Mouse (Mus musculus) embryo, embryonic 9.5 days (tissue): Measurements from ENCODE around the gene Slc23a4.
A peak's percentile ranks its signal among the peaks of the same experiment; 100 is the strongest.

Source experiments
- DNase-seq: peaks from one replicate; pipeline ENCODE4 v3.0.0-alpha.2; 2017; ENCODE audit errors: extremely low spot score

Gene Slc23a4

DNA sequence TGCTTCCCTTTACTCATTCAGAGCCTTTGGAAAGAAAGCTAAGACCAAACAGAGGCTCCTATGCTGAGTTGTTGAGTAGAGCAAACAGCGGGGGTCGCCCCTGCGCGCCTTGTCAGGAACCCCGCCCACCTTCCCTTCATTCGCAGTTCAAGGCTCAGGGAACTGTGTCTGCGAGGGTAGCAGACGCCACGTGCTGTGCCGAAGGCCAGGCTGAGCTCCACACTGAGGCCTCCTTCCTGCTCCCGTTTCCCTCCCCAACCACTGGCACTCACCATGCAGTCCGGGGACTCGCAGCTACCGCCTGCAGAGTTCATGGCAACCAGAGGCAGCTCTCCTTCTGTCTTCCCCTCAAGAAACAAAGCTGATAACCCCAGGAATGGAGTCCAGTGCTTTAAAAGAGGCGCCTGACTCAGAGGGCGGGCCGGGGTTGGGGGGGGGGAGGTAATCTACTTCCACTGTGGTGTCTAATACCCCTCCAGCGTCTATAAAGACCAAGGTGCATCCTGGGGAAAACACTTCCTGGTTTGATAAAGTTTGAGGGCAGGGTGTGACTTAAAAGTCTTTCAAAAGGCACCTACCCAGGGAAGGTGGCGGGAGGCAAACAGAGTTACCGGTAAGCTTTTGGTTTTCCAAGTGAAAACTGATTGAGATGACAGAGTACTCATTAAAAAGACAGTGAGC lies at the start of gene Slc23a4:
Slc23a4 (minus strand) TSS at position 324 of the 681 bp plus-strand sequence.
- DNase-seq = peak; percentile 52

DNA sequence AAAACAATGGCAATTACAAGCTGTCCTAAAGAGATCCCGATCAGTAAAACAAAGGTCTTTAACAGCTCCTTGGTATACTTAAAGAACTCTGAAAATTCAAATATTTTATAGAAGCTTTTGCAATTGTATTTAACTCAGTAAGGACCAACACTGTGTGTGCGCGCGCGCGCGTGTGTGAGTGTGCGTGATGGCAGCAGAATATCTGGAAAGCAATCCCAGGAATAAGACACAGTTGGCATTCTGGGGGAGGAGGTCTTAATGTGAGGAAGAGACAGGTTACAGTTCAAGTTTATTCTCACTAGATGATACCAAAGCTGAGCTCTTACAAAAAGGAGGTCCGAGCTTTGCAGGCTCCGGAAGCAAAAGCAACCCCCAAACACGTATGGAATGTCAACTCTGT lies 45.1 kb upstream of the Slc23a4 start:
- DNase-seq = no peak

DNA sequence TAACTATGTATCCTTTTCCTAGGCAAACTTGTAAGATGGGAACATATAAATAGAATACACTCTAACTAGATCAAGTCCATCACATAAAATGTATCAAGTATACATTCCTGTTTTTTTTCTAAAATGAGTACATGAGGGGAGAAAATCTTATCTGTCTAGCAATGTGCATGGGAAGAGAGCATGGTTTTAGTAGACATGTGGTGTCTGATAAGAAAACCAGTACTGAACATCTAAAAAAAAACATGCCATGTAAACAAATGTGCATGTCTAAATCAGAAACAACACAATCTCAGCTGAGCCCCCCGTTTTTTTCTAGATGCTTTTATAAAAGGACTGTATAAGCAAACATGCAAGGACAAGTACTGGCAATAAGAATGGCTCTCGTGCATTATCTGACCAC lies 44.5 kb upstream of the Slc23a4 start:
- DNase-seq = no peak

DNA sequence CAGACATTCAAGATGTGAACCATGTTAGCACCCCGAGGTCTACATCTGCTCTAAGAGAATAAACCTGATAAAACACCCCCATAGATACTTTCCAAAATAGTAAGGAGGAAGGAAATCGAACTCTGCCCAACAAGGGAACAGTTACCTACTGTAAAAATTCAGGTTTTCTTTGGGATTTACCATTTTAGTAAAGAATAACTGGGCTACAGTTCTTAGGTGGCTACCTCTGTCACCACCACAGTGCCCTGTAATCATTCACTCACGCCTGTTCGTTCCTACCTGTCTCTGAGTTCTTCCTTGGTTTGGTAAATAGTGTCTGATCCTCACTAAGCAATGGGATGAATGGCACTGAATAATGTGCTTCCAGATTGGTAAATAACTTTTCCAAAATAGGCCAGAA lies 42.6 kb upstream of the Slc23a4 start:
- DNase-seq = no peak

DNA sequence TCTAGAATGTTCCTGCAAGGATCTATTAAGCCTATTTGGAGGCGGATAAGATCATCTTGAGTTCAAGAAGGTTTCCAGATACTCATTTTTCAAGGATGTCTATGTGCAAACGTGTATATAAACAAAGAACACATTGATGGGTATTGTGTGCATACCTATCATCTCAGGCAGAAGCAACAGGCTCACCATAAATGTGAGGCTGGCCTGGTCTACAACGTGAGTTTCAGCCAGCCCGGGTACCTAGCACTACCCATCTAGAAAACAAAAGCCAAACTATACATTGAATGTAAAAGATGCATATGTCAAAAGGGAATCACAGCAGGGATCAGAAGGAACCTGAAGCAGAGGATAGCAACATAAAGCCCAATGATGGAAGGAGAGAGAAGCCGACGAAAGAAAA lies 42.0 kb upstream of the Slc23a4 start:
- no peak for DNase-seq

DNA sequence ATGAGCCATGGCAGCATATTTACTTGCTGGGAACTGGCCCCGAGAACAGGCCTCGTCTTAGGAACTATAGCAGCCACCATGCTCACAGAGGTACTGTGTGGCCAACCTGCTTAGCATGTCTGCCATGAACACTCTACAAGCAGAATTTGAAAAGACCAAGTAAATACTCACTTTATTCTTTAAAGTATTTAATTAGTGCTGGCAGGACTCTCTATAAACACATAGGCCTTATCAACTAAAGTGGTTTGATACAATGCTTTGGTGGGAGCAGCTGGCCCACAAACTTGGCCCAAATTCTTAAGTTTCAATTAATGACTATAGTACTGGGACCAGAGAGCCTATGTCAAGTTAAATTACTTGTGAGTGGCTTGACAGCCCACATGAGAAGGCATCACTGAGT lies 39.8 kb upstream of the Slc23a4 start:
- DNase-seq = no peak

DNA sequence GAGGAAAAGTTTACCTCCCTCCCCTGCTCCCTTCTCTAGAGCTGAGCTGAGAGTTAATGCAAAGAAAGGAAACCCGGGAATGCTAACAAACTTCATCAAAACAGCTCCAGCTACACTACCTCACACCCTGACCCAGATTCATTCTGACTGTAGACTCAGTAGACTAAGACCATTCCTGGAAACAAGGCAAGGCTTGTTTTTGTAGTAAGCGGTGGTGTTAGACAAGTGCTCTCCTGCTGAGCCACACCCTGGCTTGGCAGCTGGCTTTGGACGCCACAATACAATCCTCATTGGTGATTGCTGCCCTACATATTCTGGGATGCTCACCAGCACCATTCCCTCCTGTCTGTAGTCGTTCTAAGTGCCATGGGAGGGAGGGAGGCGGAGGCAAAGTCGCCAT lies 39.1 kb upstream of the Slc23a4 start:
- no peak for DNase-seq

DNA sequence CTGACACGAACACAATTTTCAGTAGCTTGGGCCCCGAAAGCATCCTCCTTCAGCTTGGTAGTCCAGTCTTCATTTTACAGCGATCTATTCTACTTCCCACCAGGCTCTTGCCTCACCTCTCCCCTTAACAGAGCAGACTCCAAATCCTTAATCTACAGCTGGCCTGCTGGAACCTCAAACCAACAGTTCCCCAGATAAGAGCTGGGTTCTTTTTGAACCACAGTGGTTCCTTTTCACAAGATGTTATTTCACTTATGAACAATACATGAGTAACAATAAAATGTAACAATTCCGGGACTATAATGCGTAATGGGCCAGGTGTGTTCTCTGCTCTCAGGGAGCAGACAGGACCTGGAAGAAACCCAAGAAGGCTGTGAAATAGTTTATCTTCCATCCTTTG lies 28.4 kb upstream of the Slc23a4 start:
- no peak for DNase-seq

DNA sequence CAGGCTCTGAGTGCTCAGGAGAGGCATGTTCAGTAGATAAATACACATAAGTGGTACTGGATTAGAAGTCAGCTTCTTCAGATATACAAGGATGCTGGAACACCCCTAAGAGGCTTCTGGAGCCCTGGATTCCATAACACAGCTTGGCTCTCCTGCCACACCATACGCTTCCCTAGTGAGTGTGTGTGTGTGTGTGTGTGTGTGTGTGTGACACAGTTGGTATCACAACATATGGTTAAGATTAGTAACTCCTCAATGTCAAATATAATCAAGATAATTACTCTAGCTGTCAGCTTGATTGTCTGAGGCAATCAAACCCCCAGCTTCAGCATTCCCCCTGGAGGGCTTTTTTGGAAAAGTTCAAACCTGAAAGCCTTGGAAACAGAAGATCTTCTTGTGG lies 23.7 kb upstream of the Slc23a4 start:
- no peak for DNase-seq

DNA sequence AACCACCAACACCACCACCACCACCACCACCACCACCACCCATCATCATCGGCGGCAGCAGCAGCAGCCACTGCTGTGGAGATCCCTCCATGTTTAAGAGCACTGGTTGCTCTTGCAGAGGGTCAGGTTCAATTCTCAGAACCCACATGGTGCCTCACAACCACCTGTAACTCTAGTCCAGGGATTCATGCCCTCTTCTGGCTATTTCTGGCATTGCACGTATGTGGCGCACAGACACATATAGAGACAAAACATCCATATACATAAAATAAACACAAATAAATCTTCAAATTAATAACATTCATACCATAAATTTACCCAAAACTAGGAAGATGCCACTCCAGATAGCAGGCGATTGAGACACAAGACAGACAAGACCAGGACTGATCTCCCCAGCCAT lies 22.5 kb upstream of the Slc23a4 start:
- no peak for DNase-seq

DNA sequence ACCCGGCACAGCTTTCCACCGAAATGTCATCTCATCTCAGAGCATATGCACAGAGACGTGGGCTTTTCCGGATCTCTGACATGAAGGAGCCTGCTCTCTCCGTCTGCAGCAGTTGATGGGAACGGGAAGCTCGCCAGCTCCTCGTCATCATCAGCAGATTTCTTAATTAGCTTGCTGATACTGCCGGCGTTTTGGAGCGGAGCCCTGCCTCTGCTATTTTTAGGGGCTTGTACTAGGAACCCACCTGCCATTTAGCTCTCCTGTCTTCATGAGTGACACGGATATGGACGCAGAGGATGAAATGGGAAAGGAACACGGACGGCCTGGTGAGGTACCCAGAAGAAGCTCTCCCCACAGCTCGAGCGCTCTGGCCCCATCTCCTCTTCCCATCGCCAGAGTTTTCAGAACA lies 14.1 kb upstream of the Slc23a4 start:
- DNase-seq = no peak

DNA sequence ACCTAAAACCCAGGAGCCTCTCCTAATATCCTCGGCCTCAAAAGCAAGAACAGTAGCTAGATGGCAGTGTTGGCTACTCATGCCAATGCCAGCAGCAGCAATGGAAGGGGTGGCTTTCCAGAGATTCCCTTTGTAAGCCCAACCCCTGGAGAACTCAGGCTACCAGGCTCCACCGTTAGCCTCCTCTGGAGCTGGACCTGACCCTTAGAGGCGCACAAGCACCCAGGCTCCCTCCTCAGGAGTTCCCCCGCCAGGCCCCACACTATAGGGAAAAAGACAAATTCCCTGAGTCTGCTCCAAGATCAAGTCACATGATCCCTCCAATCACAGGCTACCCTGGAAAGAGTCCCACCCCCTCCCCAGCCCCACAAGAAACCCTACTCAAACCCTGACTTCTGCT lies 10.9 kb upstream of the Slc23a4 start:
- peak; percentile 42 for DNase-seq

DNA sequence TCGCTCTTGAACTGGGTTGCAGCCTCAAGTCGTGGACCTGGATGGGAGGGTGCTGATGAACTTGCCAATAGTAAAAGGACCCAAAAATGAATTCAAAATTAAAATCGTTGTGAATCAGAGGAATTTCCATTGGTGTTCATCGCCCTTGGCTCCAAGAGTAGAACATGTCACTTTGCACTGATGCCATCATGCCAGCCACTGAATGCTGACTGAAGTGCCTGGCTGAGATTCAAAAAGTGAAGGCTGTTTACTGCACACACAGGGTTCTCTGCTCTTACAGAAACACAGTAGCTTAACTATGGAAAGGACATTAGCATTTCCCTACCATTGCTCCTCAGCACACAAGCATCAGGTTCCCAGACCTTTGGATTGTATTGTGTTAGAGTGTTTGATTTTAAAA lies 8.3 kb upstream of the Slc23a4 start:
- DNase-seq = no peak

DNA sequence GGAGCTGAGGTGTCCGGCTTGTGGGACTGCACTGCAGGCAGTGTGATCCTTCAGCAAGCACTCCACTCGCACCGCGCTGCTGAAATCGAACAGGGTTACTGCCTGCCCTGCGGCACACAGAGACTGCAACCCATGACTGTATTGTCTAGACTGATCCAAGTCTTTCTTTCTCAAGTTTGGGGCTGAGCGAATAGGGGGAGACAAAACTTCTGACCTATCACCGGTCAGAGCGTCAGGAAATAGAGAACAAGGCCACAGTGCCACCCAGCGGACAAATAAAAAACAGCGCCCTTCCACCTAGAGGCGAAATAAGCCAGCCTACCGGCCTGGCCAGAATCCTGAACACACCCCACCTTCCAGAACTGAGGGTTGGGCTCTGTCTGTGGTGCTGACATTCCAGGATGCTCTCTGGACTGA lies 7.1 kb upstream of the Slc23a4 start:
- peak; percentile 88 for DNase-seq

DNA sequence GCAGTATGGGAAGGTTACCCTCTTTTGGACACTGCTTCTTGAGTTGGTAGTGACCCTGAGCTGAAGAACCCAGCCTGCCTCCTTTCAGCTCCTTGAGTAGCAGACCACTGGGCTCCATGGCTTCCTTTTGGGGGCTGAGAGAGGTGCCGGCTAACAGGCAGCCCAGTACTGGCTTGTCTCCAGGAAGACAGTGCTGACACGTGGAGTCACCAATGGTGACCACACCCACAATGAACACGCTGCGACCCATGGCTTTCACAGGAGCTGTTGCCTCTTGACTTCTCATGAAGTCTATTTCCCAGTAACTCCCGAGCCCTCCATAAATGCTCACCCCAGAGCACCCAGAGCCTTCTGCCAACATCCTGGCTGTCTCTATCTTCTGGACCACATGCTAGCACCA lies 6.5 kb upstream of the Slc23a4 start:
- DNase-seq = no peak

DNA sequence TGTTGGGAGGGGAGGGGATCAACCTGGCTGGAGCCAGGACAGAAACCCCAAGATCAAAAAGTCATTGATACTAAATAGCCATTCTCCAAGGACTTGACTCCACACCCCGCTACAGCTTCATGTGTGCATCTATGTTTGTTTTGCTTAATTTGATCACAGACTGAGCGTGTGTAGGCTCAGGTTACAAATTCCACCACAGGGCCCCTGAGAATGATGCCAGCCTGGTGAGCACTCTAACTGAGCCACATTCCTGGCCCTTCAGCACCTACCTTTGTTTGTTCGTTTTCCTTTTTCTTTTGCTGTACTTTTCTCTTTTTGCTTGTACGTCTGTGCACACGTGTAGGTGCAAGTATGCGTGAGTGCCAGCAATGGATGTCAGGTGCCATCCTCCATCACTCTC lies 1.1 kb upstream of the Slc23a4 start:
- DNase-seq = peak; percentile 10

DNA sequence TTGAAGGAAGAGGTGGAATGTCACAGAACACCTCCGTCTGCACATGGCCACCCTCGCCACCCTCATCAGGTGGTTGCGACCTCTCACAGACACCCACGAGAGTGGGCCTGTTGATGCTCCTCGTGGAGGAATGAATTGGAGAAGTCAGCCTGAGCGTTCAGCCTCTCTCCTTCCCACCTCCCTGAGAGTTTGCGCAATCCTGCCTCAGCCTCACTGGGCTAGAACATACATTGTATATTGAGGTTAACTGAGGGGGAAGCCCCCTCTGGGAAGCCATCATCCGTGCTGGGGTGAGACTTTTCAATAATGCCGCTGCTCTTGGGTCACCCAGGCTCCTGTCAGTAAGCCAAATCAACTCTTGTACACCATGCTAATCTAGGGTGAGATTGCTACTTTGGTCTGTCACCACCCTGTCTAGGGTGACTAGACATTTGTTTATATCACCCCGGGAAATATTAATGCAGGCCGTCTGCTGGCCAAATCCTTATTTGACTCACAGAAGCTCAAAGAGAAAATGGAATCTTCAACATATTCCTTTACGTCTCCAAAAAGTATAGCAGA lies 1.0 kb downstream of the Slc23a4 start:
- DNase-seq = no peak

DNA sequence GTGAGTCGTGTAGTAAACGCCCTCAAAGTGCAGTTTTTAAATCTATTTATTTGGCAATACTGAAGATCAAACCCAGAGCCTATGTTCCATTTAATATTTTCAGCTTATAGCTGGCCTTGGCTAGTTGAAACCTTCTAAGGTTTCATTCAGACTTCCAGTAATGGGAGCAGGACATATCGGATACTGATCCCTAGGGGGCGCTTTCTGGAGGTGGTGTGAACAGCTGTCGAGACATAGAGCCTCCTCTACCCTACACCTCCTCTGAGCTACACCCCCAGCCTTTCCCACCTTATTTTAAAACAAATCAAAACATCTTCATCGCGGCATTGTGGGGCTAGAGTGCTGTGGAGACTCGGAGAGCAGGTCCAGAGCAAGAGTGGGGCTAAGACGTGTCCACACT lies 7.5 kb downstream of the Slc23a4 start:
- DNase-seq = no peak

DNA sequence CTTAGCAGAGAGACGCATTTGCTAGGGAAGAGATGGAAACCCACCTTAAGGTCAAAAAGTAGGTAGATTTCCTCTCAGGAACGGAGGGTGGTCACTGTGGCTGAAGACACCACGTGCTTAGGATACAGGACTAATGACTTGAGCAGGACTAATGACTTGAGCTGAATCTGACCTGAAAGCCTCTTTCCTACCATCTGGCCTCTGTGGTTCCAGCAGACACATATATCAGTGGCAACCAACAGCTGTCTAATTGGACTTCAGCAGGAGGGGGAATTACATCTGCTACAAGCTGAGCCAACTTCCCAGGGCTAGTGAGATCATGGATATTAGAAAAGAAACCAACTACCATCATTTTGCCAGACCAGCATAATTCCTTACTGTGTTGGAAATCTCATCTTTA lies 8.9 kb downstream of the Slc23a4 start:
- DNase-seq = no peak

DNA sequence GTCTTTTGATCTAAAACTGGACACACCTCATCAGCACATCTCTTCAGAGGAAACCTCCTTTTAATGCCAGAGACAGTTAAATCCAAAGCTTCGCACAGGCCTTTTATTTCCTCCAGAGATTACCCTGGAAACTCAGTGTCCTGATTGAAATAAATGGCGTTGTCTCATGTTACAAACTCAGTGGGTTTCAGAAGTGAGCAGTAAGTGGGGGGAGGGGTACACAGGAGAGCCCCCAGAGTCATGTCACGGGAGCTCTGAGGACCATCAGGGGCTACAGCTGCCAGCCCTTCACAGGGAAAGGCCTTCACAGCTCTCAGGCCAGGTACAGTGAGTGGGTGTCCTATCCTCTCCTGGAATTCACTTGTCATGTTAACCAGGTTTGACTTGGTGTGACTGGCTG lies 17.0 kb downstream of the Slc23a4 start:
- DNase-seq = no peak

DNA sequence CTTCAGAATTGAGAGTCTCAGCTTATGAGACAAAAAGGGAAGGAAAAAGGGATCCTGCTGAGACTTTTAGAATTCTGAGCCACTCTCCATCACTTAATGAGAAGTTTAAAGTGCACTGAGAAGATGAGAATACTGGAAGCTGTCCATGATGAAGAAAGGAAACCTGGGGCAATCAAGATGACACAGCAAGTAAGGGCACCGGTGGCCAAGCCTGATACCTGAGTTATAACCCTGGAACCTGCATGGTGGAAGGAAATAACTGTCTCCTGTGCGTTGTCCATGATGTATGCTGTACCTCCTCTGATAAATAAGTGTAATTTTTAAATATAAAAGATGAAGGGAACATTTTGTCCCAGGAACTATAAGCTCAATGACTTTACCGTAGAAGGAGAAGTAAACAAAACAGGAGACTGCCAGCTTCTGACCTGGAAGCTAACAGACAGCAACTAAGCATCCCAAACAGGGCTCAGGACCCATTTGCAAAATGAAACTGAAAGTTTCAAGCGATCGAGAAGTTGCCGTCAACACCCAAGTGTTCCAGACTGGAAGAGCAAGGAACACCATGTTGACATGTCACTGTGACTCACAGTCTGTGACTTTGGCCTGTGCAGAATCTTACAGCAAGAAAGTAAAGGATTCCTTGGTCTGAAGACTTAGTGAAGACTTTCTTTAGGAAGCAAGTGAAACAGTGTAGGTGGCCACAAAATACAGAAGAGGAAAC lies 22.2 kb downstream of the Slc23a4 start:
- no peak for DNase-seq

DNA sequence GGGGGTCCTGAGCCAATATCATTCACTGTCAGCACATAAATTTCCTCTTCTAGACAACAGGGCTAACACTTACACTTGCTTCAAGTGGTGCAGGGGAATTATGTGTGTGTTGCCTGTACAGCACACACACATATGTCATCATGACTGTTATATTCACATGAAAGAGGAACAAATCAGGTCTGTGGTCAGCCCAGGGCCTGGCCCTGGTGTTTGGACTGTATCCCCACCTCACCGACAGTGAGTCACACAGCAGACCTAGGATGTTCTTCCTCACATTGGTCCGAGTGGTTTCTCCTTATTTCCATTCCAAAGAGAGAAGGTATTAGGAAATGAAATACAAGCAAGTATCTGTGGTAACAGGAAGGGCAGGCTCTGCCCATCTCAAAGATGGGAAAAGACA lies 23.7 kb downstream of the Slc23a4 start:
- DNase-seq = no peak

DNA sequence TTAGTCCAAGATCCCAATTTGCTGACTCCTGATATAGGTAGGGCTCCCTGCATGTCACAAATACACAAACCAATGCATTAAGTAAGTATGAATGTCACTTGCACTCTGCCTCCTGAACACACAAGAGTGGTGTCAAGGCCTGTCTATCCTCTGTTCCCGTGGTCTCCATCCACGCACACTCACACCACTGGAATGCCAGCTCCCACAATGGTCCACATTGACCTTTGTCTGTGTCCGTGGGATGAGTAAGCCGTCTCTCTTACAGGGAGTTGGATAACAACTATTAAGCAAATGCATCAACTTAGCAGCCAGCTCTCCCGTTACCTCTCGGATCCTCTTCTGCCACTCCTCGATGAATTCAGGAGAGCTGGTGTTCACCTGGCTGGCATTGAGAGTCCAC lies 29.1 kb downstream of the Slc23a4 start:
- DNase-seq = no peak
